Mouse (Mus musculus) mouse trophoblast stem cell (cell line): ENCODE data around the gene F2rl3.

Experiments used
- in situ Hi-C, 2 experiments: fragments of 300-500 bp; cut with MseI, MboI; formaldehyde crosslinking; loops; 2 replicates in 1 of 2; 3 replicates in 1 of 2; pipeline ENCODE4 v1.15.1; 2025

The F2rl3 gene

DNA sequence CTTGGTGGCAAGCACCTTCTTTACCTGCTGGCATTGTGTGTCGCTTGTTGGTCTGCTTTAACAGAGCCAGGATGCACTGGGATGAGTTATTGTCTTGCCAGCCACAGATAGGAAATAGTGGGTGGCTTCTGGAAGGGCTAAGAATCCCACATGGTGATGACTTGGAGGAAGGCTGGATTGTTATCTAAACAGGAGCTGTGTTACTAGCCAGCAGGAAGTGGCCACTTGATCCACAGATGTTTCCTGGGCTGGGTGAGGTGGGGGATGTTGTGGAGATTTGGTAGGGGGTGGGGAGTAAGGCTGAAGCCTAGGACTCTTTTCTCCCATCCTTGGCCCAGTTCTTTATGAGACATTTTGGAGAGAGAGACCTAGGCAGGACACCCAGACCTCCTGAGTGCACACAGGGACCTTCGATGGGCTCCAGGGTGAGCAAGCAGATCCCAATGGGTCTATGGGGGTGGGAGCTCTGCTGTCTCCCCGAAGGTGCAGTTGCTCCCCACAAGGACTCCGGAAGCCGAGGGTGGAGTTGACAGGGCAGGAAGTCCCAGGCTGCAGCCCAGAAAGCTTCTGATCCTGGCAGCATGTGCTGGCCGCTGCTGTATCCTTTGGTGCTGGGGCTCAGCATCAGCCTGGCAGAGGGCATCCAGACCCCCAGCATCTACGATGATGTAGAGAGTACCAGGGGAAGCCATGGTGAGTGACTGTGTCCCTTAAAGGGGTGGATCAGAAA lies at the start of gene F2rl3:
Gene F2rl3 (plus strand): TSS at position 559 of the 730 bp plus-strand sequence.
- in situ Hi-C loops: no loop called here

DNA sequence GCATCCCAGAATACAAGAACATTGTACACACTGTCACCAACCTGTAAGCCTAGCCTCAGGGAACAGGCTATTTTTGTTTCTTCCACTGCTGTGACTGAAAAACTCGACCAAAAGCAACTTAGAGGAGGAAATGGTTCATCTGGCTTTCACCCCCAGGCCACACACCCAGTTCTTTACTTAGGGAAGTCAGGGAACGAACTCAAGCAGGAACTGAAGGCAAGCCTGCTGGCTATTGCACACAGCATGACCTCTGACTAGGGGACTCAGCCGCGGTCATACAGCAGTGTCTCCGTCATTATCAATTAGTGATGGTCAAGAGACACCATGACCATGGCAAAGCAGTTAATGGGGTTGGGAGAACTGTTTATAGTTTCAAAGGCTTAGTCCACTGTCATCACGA lies 49.1 kb upstream of the F2rl3 start:
- in situ Hi-C loops: no loop called here

DNA sequence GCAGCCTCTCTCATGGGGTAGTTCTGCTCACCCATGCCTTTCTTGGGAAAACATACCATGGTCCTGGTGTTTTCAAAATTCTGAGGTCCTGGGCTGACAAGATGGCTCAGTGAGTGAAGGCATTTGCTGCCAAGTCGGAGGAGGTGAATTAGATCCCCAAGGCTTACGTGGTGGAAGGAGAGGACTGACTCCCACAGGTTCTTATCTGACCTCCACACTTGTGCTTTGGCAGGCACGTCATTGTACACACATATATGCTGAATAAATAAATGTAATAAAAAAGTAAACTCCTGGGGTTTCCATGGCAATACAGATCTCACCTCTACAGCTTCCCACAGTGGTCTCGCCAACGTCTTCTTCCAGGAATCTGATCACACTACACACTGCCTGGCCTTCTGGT lies 45.1 kb upstream of the F2rl3 start:
- in situ Hi-C loops: no loop called here

DNA sequence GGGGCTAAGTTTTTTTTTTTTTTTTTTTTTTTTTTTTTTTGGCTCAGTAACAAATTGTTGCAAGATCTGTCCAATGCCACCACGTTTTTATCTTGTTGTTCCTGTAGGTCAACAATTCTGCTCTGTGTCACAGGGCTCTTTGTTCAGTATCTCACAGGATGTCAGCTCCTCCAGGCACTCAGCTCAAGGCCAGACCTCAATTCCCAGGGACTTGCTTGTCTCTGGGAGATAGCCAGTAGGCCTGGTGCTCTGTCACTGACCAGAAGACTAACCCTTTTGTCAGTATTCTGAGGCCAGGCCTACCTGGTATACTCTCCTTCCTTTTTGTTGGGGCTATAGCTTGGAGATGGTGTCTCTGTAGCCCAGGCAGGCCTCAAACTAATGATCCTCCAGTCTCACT lies 41.1 kb upstream of the F2rl3 start:
- in situ Hi-C loops: no loop called here

DNA sequence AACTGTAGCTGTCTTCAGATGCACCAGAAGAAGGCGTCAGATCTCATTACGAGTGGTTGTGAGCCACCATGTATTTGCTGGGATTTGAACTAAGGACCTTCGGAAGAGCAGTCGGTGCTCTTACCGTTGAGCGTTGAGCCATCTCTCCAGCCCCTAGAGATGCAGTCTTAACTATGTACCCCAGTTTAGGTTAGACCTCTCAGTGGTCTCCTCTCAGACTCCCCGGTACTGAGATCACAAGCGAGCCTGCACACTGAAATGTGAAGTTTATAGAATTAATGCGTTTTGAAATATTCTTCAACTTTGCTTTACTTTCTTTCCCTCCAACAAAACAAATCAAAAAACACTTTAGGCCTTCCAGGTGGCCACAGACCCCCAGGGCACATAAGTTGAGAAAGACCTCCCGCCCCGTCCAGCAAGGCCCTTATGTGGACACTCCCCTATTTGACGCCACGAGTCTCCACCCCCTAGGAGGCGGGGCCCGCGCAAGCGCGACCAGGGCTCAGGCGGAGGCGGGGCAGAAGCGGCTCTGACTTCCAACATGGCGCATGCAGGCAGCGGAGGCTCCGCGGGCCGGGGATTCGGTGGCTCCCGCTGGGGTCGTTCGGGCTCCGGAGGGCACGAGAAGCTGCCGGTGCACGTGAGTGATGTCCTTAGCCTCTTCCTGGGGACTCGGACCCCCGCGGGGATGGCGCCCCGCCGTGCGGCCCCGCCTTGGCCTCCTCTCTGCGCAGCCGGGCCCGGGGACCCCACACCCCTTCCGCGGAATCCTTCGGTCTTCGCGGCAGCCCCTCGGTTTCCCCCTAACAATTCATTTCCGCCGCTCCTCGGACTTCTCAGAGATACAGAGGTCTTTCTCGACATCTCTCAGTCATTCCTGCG lies 38.7 kb upstream of the F2rl3 start, which contains the start of gene Sin3b:
Gene Sin3b (plus strand): TSS at position 517 of the 882 bp plus-strand sequence.
- in situ Hi-C loops: no loop called here

DNA sequence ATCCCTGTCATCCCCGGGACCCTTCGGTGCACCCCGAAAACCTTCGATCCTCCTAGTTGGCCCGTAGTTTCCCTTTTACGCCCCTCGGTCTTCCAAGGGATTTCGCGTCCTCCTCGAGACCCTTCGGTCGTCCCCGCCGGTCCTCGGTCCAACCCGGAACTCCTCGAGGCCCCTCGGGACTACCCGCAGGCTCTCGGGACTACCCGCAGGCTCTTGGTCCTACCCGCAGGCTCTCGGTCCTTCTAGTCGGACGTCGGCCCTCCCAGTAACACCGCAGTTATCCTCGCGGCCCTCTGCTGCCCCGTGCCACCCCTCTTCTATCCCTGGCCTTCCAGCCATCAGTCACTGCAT lies 38.1 kb upstream of the F2rl3 start:
- in situ Hi-C loops: no loop called here

DNA sequence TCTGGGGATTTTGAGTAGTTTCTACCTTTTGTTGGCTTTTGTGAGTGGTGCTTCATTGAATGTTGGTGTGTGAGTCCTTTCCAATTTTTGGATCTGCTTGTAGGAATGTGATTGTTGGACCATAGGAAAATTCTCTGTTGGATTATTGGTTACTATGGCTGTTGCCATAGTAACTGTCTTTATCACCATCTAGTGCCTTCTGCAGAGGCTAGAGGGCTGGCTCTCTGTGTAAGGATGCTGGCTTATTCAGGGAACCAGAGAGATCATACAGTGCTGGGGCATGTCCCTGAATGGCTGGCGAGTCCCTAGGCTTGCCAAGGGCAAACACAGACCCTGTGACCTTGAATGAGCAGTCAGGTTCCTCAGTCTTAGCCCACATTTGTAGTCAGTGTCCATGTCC lies 33.0 kb upstream of the F2rl3 start:
- in situ Hi-C loops: no loop called here

DNA sequence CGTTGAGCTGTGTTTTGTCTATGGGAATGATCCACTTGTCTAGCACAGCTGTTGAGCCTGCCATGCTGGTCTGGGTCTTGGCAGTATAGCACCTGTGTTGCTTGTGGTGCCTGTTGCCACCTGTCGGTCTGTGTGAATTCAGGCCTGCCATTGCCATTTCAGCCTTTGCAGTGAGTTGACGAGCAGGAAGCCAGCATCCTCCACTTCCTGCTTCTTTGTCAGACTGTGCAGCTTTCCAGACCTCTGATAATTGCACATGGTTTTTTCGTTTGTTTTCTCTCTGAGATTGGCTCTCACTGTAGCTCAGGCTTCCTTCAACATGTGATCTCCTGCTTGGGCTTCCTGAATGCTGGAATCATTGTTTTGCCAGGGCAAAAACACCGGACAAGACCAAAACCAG lies 26.7 kb upstream of the F2rl3 start:
- in situ Hi-C loops: no loop called here

DNA sequence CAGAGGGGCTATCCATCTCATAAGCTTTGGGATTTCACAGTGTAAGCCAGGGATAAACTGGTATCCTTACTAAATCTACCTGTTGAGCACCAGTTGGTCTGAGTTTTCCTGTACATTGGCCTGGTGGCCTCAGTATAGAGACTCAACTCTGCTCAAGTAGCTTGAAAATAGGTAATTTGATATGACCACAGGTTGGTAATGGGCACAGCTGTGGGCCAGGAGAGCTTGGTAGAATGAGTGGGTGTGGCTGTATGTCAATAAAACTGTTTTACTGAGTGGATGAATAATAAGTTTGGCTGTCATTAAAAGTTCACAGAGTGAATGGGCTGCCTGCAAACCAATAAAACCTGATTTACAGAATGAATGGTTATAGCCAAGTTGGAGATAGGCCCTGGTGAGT lies 24.8 kb upstream of the F2rl3 start:
- in situ Hi-C loops: no loop called here

DNA sequence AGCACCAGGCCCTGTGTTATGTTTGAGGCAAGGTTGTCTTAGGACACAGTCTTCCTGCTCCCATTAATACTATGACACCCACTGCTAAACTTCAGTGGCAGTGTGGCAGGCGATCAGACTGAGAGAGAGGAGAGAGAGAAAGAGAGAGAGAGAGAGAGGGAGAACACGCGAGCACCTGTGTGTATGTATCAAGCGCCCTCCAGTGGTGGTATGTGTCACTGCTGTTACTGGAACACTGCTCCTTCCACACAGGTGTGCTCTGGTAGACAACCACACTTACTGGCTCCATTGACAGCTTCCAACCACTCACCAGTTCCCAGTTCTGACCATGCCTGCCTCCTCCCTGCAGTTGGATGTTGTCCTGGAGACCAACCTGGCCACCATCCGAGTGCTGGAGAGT lies 15.6 kb upstream of the F2rl3 start:
- in situ Hi-C loops: loop anchor here in 1 of 2 experiments (5.0 kb wide), 1 partner anchor 64 kb away; no protein-coding TSS in a partner anchor

DNA sequence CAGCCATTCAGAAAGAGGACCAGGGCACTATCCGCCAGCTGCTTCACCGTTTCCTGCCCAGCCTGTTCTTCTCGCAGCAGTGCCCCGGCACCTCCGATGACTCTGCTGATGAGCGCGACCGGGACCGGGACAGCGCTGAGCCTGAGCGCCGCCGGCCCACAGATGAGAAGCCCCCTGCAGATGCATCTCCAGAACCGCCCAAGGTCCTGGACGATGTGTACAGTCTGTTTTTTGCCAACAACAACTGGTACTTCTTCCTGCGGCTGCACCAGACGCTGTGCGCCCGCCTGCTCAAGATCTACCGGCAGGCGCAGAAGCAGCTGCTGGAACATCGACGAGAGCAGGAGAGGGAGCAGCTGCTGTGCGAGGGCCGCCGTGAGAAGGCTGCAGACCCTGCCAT lies 11.8 kb upstream of the F2rl3 start:
- in situ Hi-C loops: loop anchor here in 1 of 2 experiments (5.0 kb wide), 1 partner anchor 68 kb away; no protein-coding TSS in a partner anchor

DNA sequence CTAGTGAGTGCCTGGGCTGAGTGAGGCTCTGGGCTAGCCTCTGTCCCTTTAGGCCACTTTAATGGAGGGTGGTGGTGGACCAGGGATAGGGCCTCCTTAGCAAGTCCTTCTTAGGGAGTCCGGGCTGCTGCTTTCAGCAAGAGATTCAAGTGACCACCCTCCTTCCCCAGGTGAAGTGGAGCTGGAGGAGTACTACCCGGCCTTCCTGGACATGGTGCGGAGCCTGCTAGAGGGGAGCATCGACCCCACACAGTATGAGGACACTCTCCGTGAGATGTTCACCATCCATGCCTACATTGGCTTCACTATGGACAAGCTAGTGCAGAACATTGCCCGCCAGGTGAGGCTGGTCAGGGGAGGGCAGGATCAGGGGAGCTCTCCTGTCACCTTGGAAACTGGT lies 11.4 kb upstream of the F2rl3 start:
- in situ Hi-C loops: no loop called here

DNA sequence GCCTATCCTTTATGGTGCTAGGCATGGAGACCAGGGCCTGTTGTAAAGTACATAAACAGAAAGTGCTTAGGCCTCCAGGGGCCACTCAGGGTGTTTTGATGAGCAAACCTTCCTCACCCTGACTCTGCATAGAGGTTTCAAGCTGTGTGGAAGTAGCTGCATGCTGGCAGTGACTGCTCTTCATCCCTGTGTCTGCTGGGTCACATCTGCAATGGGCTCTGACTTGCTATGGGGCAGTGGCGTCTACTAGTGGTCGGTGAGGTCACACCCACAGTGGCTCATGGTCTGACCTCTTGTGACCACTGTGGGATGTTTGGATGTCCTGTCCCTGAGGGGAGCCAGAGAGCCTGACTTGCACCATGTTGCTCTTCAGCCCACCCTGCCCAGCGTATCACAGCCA lies 10.6 kb upstream of the F2rl3 start:
- in situ Hi-C loops: no loop called here

DNA sequence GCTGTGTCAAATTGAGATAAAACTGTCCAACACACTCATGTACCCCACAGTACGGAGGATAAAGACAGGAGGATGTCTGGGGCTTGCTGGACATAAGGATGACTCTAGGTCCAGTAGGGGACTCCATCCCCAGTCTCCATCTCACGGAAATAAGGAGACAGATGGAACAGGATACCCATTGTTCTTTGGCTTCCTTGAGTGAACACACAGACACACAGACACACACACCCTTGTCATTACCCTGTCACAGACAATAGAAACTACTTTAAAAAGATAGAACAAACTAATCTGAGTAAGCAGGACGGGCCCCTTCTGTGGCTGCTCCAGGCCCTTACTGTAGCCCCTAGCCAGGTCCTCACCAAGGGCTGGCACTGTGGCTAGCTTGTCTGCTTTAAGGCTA lies 9.4 kb upstream of the F2rl3 start:
- in situ Hi-C loops: no loop called here

DNA sequence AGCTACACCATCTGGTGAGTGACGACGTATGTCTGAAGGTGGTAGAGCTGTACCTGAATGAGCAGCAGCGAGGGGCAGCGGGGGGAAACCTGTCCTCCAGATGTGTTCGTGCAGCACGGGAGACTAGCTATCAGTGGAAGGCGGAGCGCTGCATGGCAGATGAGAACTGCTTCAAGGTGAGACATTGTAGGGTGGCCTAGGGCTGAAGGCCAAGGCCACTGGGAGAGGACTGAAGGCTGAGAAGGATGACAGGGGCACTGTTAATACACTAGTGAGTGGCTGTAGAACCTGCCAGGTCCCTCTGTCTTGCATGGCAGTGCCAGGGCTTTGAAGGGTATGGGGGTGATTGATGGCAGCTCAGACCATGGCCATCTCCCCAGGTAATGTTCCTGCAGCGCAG lies 8.5 kb upstream of the F2rl3 start:
- in situ Hi-C loops: no loop called here

DNA sequence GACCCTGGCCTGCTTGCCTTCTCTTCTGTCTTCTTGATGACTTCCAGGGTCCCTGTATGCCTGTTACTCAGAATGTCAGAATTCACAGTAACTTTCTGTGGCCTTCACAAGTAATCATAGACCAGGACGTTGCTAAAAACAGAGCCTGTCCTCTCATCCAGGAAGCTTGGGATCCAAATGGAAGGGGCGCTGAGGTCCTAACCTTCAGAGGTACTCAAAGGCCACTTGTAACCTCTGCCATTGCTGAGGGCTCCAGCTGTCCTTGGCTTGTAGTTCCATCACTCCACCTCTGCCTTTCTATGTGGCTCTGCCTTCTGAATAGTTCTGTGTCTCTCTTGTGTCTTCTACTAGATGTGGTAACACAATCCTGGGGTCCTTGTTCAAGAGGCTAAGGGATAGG lies 7.9 kb upstream of the F2rl3 start:
- in situ Hi-C loops: no loop called here

DNA sequence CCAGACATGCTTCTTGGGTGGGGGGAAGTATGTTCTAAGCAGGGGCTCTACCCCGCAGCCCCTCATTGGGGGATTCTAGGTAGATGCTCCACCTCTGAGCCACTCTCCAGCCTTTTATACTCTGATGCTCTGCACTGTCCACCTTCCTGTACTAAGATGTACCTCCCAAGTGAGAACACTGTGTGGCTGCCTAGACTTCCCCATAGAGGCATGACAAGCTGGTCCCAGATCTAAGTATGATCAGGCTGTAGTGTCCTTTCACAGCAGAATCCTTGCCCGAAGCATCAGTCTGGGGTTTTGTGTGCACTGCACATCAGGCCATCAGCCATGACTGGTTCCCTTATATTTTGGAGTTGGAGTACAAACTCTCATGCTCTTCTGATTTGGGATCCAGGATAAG lies 5.6 kb upstream of the F2rl3 start:
- in situ Hi-C loops: no loop called here

DNA sequence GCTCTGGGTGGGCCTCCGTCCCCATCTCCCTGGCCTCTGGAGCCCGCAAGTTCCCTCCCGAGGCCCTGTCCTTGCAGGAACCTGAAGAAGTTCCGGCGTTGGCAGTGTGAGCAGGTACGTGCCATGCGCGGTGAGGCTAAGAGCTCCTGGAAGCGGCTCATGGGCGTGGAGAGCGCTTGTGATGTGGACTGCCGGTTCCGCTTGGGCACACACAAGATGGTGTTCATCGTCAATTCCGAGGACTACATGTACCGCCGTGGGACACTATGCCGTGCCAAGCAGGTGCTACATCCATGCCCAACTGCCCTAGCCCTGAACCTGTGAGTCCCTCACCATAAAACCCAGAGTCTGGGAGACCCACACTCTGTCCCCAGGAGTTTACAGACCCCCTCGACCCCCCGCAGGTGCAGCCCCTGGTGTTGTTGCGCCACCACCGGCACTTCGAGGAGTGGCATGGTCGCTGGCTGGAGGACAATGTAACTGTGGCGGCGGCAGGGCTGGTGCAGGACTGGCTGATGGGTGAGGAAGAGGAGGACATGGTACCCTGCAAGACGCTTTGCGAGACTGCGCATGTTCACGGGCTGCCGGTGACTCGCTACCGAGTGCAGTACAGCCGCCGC lies 4.8 kb upstream of the F2rl3 start:
- in situ Hi-C loops: no loop called here

DNA sequence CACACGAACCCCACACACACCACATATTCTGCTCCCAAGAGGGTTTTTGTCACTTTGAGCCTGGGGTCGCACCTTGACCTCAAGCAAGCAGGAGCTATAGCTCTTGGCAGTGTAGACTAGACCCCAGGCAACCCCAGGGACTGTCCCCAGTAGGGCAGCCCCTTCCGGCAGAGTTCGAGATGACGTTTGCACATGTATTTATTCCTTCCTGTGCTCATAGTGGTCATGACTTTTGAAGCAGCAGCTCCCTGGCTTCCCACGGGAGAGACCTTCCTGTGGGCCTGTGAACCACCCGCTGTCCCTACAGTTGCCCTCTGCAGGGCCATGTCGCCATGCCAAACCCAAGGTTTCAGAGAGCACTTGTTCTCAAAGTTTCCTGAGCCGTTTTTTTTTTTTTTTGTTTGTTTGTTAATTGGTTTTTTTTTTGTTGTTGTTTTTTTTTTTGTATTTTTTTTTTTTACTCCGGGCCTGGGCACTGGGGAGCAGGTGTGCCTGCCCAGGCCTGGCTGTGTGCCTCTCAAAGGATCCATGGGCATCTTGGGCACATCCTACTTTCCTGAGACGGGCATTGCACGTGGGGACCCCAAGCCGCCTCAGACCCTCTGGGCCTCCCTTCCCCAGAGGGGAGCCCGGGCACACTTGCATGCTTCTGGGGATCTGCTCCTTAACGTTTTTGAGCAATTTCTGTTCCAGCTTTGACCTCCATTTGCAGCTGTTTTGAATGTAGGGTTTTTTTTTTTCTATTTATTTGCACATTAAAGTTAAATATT lies 4.1 kb upstream of the F2rl3 start:
- in situ Hi-C loops: no loop called here

DNA sequence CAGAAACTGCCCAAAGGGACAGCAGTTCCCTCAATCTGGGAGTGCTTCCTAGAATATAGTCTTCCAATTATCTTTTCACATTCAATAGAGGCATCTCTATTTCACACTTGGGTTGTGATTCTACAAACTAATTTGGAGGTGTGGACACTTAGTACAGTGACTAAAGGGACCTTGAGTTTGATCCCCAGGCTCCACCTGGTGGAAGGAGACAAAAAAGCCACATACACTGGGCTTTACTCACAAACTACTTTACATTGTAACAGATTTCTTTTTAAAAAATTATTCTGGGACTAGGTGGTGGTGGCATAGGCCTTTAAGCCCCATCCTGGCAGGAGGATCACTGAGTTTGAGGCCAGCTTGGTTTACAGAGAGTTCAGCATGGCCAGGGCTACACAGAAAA lies 3.4 kb upstream of the F2rl3 start:
- in situ Hi-C loops: no loop called here

DNA sequence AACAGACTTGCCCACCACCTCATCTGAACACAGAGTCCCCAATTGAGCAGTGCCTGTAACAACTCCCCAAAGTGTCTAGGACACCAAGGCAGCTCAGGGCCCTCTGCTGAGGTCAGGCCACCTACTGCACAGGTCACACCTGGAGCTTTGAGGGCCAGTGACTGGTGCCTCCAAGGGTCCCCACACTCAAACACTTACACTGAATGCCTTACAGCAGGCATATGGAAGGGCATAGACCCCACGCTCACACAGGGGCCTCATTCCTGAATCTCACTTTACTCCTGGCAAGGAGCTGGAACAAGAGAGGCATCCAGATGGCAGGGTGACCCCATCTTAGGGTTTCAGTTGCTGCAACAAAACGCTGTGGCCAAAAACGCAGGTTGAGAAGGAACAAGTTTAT lies 1.5 kb upstream of the F2rl3 start:
- in situ Hi-C loops: no loop called here

DNA sequence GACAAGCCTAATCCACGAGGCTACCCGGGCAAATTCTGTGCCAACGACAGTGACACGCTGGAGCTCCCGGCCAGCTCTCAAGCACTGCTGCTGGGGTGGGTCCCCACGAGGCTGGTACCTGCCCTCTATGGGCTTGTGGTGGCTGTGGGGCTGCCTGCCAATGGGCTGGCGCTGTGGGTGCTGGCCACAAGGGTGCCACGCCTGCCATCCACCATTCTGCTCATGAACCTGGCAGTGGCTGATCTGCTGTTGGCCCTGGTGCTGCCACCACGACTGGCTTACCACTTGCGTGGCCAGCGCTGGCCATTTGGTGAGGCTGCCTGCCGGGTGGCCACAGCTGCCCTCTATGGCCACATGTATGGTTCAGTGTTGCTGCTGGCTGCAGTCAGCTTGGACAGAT lies 626 bp downstream of the F2rl3 start:
- in situ Hi-C loops: no loop called here
